Mouse (Mus musculus) forebrain, embryonic 15.5 days (tissue): ENCODE measurements around the gene Atp11b. TPM values are rescaled to one million over a fixed set of nuclear protein-coding genes. Genes with fewer than 3 reads are reported as not detected.

Source experiments
- ATAC-seq: fragments of 200-750 bp; cut with Nextera tagmentation; replicated peaks from 2 replicates; pipeline ENCODE4 v1.8.0; 2017; ENCODE audit warnings: mild to moderate bottlenecking, moderate TSS enrichment, moderate library complexity
- H3K27ac ChIP-seq: fragments of 300-500 bp; sonication (generic); replicated peaks from 2 replicates; pipeline ENCODE4 v1.5.1; 2015; ENCODE audit warnings: mild to moderate bottlenecking, inconsistent platforms
- H3K27me3 ChIP-seq: fragments of 300-500 bp; sonication (generic); 2 replicates; pipeline ENCODE4 v1.6.1; 2015; ENCODE audit warnings: inconsistent platforms
- H3K36me3 ChIP-seq: fragments of 300-500 bp; sonication (generic); 2 replicates; pipeline ENCODE4 v1.6.1; 2015; ENCODE audit warnings: mild to moderate bottlenecking, inconsistent platforms
- H3K4me1 ChIP-seq: fragments of 300-500 bp; sonication (generic); 2 replicates; pipeline ENCODE4 v1.6.1; 2015; ENCODE audit warnings: inconsistent platforms
- H3K4me2 ChIP-seq: fragments of 300-500 bp; sonication (generic); replicated peaks from 2 replicates; pipeline ENCODE4 v1.6.1; 2015; ENCODE audit warnings: mild to moderate bottlenecking, inconsistent platforms
- H3K4me3 ChIP-seq: fragments of 300-500 bp; sonication (generic); 2 replicates; pipeline ENCODE4 v1.5.1; 2015; ENCODE audit warnings: mild to moderate bottlenecking, inconsistent platforms
- H3K9ac ChIP-seq: fragments of 300-500 bp; sonication (generic); replicated peaks from 2 replicates; pipeline ENCODE4 v1.6.1; 2015; ENCODE audit warnings: mild to moderate bottlenecking, inconsistent platforms
- H3K9me3 ChIP-seq: fragments of 300-500 bp; sonication (generic); 2 replicates; pipeline ENCODE4 v1.6.1; 2016; ENCODE audit warnings: inconsistent platforms
- WGBS: fragments of 180-500 bp; shearing (Covaris S2); methylation state at CpG from one replicate; pipeline ENCODE4 v1.1.7; 2015; ENCODE audit warnings: mixed read lengths; 5-methylcytosine and 5-hydroxymethylcytosine counted together
- polyA plus RNA-seq: library from polyadenylated mRNA; unstranded; fragments of >200 nt; fragmentation: Nextera tagmentation; extraction: Ambion mirVana; gene quantifications from 2 replicates; pipeline ENCODE4 v1.2.1, GENCODE M21; 2015

The Atp11b gene
- 30.7 and 30.9 TPM in 2 replicates for polyA plus RNA-seq

DNA sequence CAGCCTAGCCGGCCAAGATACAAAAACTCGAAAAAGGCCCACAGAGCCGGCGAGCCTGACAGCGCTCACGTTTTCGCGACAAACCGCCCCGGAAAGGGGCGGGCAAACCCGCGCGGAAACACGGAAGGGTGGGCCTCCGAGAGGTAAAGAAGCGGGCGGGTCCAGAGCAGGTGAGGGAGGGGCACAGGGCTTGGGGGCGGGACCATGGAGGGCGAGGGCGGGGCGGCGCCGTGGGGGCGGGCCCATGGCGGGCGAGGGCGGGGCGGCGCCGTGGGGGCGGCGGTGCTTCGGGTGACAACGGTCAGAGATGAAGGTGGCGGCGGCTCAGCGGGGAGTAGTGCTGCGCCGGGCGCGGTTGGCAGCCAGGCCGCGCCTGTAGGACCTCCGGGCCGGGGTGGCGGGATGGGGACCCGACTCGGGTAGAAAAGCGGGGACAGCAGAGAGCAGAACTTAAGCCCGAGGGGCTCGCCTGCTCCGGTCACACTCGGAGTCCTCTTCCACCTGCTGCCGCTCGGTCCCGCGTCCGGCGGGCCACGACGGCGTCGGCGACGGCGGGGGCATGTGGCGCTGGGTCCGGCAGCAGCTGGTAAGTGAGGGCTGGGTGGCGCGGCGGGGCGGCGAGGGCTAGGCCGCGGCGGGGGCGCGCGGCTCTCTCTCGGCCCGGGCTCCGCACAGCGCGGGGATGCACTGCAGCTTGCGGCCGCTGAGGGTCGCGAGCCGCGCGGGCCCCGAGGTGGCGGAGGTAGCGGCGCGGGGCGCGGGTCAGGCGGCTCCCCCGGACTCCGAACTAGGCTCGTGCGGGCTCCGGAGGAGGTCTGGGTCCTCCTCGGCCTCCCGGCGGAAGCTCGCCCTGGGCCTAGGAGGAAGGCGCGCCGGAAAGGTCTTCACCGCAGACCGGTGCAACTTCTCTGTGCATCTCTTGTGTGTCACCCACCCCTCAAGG, at the start of gene Atp11b:
Gene Atp11b (plus strand): TSS at position 282 of the 943 bp plus-strand sequence.
- Histone ChIP-seq H3K4me2 (peak within 1 kb of the TSS; percentile 48), H3K9ac (peak within 1 kb of the TSS; percentile 81), H3K36me3 (no peaks in the 10 kb centered on the region), H3K4me1 (peaks cover 8% of the 10 kb centered on the region), H3K27ac (peak within 1 kb of the TSS; percentile 87), H3K27me3 (no peaks in the 10 kb centered on the region), H3K4me3 (peak within 1 kb of the TSS; percentile 78), H3K9me3 (no peaks in the 10 kb centered on the region)
- under 1% methylated on average over 112 of the region's 114 CpGs for WGBS
- ATAC-seq, result peak; percentile 96

DNA sequence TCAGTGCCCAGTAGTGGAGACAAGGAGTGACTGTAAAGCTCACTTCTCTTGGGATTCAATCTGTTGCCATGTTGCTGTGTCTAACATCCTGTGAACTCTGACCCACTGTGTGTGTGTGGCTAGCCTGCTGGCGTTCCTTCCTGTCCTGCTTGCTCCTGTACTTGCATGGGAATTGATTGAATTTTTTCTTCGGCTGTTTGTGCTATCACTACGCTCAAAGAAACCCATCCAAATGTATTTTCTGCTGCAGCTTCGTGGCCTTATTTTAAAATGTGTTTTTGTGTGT, 49.6 kb upstream of the Atp11b start:
- WGBS, result 91% methylated on average over 4 of the region's 4 CpGs
- no peaks in the 10 kb centered on the region for H3K9me3 ChIP-seq
- no peak overlapping the region for H3K9ac ChIP-seq
- no peaks in the 10 kb centered on the region for H3K27me3 ChIP-seq
- no peak overlapping the region for H3K4me2 ChIP-seq
- no peaks in the 10 kb centered on the region for H3K36me3 ChIP-seq
- H3K4me3 ChIP-seq, result no peak overlapping the region
- no peak overlapping the region for H3K27ac ChIP-seq
- no peaks in the 10 kb centered on the region for H3K4me1 ChIP-seq
- no peak for ATAC-seq

DNA sequence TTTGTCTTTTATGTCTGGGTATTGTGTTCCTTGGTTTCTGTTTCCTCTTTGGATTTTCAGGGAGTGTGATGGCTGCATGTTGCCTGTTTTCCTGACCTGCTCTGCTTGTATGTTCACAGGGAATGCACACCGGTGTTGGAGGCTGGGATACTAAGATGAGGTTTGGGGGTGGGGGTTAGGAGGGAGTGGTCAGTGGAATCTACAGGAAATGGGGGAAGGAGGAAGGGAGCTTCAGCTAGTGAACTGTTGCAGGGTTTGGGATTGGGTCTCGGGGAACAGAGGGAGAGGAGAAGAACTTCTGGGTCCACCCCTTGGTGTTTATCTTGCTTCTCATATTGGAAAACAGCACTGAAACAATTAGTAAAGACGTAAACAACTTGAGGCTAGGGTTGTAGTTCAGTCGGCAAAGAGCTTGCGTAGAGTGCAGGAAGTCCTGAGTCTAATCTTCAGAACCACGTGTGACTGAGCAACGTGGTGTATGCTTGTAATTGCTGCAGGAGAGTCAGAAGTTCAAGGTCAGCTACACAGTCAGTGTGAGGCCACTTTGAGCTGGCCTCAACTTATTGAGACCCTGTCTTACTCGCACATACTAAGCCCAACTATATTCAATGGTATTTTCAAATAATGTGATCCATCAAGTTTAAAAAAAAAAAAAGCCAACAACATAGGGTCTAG, 34.2 kb upstream of the Atp11b start:
- Histone ChIP-seq H3K36me3 (no peaks in the 10 kb centered on the region), H3K9me3 (no peaks in the 10 kb centered on the region), H3K4me3 (no peak overlapping the region), H3K27me3 (no peaks in the 10 kb centered on the region), H3K27ac (no peak overlapping the region), H3K4me2 (no peak overlapping the region), H3K4me1 (no peaks in the 10 kb centered on the region), H3K9ac (no peak overlapping the region)
- ATAC-seq, result no peak
- WGBS, result 88% methylated on average over 8 of the region's 8 CpGs

DNA sequence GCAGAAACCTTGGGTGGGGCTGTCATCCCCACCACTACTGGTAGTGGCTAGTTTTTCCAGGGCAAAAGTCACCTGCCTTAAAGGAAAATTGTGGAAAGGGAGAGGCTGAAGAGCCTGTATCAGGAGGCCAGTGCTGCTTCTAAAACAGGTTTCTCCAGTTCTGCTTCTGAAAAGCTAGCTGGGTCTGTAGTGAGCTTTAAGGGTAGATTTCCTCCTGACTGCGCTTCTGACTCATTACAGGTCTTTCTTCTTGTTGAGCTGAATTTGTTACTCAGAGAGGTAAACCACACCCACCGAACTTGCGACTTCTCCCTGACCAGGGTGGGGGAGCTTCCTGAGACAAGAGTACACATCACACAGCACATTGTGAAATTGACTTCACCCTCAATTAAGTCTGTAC, 33.1 kb upstream of the Atp11b start:
- Histone ChIP-seq H3K36me3 (no peaks in the 10 kb centered on the region), H3K4me3 (no peak overlapping the region), H3K9ac (no peak overlapping the region), H3K9me3 (no peaks in the 10 kb centered on the region), H3K27ac (no peak overlapping the region), H3K4me1 (no peaks in the 10 kb centered on the region), H3K4me2 (no peak overlapping the region), H3K27me3 (no peaks in the 10 kb centered on the region)
- WGBS, result 76% methylated on average over 3 of the region's 3 CpGs
- ATAC-seq, result no peak

DNA sequence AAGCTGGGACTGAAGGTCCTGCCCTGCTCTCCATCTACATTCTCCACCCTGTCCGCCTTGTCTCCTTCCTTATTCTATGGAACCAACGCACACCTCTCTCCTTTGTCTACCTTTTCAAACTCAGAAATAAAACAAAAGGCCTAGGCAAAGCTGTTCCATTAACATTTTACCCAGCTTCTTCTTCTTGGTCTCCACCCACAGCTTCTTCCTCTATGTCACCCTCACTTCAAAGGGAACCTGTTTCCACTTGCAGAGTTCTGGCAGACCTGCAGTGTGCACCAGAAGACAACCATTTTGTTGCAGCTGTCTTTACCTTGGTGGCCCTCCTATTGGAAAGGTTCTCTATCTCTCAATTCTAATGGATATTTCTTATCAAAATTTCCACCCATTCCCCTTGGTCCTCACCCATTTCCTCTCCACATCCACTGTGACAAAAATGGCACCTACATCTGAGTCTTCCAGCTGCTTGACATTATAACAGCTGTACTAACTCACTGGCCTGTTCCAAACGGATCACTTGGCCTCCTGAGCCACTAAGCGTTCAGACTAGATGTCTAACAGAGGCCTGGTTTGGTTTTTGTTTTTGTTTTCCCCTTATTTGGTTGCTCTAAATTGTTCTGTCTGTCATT, 32.0 kb upstream of the Atp11b start:
- H3K4me1 ChIP-seq, result no peaks in the 10 kb centered on the region
- ATAC-seq, result no peak
- H3K4me2 ChIP-seq, result no peak overlapping the region
- no peaks in the 10 kb centered on the region for H3K36me3 ChIP-seq
- no peak overlapping the region for H3K9ac ChIP-seq
- 84% methylated on average over 4 of the region's 4 CpGs for WGBS
- H3K27ac ChIP-seq, result no peak overlapping the region
- no peaks in the 10 kb centered on the region for H3K27me3 ChIP-seq
- H3K4me3 ChIP-seq, result no peak overlapping the region
- no peaks in the 10 kb centered on the region for H3K9me3 ChIP-seq

DNA sequence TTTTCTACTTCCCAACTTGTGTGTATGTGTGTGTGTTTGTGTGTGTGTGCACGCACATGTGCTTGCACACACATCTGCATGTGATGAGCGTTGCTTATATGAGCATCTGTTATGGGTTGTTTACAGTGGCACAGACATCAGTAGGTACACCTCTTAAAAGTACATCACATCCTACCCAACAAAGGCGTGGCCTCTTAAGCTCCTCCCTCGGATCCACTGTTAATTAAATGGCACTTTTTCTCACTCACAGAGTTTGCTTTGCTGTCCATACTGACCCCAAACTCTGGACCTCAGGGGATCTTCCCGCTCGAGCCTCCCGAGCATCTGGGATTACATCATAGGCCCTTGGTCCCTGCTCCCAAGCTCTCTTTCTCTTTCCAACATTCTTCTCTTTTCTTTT, 31.1 kb upstream of the Atp11b start:
- Histone ChIP-seq H3K36me3 (no peaks in the 10 kb centered on the region), H3K9ac (no peak overlapping the region), H3K4me1 (no peaks in the 10 kb centered on the region), H3K9me3 (no peaks in the 10 kb centered on the region), H3K4me2 (no peak overlapping the region), H3K4me3 (no peak overlapping the region), H3K27me3 (no peaks in the 10 kb centered on the region), H3K27ac (no peak overlapping the region)
- 93% methylated on average over 7 of the region's 7 CpGs for WGBS
- no peak for ATAC-seq

DNA sequence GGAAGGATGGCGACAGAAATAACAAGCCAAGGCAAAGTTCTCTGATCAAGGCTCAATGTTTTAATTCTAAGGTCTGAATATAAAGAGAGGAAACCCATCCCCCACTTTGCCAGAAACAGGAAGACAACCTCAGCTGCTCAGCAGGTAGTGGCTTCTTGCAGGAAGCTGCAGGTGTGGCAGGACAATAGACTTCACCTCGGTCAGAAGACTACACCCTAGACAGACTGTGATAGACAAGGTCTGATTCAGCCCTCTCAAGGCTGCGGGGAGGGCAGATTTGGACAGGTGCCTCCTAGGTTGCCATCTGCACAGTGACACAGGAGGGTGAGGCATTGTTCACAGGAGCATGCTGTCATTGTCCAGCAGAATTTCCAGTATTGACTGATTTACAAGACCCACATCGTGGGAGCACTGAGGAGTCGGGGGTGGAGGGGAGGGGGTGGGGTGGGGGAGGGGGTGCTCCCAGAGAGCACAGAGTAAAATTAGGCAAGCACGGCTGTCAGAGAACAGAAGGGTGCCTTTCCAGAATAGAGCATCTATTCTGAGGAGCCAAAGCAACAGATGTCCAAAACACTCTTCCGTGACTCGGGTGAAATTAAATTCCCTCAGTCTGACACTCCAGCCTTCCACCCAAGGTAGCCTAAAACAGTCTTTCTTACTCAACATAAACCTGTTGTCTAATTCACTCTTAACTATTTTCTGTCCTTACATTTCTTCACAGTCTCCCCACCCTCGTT, 30.2 kb upstream of the Atp11b start:
- H3K27me3 ChIP-seq, result no peaks in the 10 kb centered on the region
- H3K4me1 ChIP-seq, result no peaks in the 10 kb centered on the region
- no peak overlapping the region for H3K4me2 ChIP-seq
- no peak for ATAC-seq
- WGBS, result 59% methylated on average over 9 of the region's 9 CpGs
- no peak overlapping the region for H3K9ac ChIP-seq
- H3K4me3 ChIP-seq, result no peak overlapping the region
- H3K27ac ChIP-seq, result no peak overlapping the region
- no peaks in the 10 kb centered on the region for H3K9me3 ChIP-seq
- no peaks in the 10 kb centered on the region for H3K36me3 ChIP-seq

DNA sequence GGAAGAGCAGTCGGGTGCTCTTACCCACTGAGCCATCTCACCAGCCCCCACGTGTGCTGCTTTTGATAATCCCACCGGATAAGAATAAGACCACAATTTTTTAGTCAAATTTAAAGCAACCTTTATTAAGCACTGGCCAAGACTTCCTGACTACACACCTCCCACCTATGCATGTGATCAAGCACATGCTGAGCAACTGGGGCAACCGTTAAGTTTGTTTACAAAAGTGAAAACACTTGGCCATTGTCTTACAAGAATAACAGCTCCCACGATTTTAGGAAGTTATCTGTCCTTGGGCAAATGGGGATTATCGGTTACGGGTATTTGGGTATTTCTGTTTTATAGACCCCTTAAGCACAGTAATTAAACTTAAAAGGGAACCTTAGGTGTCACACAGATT, 28.8 kb upstream of the Atp11b start:
- ATAC-seq, result no peak
- Histone ChIP-seq H3K4me1 (no peaks in the 10 kb centered on the region), H3K4me3 (no peak overlapping the region), H3K27ac (no peak overlapping the region), H3K27me3 (no peaks in the 10 kb centered on the region), H3K36me3 (no peaks in the 10 kb centered on the region), H3K4me2 (no peak overlapping the region), H3K9ac (no peak overlapping the region), H3K9me3 (no peaks in the 10 kb centered on the region)
- WGBS, result 29% methylated on average over 7 of the region's 7 CpGs

DNA sequence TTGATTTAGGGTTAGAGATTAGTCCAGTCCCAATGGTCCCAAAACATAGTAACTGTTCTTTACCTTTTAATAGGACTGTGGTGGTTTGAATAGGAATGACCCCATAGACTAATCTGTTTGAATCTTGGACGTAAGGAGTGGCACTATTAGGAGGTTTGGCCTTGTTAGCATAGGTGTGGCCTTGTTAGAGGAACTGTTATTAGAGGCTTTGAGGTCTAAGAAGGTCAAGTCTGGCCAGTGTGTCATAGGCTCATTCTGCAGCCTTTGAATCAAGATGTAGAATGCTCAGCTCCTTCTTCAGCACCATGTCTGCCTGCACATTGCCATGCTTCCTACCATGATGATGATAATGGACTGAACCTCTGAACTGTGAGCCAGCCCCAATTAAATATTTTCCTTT, 27.0 kb upstream of the Atp11b start:
- Histone ChIP-seq H3K4me3 (no peak overlapping the region), H3K9ac (no peak overlapping the region), H3K27ac (no peak overlapping the region), H3K9me3 (no peaks in the 10 kb centered on the region), H3K4me1 (no peaks in the 10 kb centered on the region), H3K27me3 (no peaks in the 10 kb centered on the region), H3K36me3 (no peaks in the 10 kb centered on the region), H3K4me2 (no peak overlapping the region)
- WGBS, result 61% methylated on average over 1 of the region's 1 CpGs
- no peak for ATAC-seq

DNA sequence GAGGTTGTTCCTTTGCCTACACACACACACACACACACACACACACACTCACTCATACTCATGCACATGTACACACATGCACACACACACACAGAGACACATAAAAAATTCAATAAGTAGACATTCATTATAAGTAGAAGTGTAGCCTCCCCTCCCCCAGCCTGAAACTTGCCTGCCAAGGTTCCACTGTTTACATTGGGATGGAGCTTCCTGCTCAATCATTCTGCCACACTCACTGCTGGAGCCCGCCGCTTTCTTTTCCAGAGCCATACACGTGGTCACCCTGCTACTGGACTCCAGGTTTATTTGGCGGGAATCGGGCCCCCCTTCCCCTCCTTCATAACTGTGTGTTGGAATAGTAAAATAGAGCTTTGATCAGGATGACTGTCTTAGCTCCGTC, 24.4 kb upstream of the Atp11b start:
- whole genome bisulfite sequencing, result 85% methylated on average over 6 of the region's 6 CpGs
- H3K4me3 ChIP-seq, result no peak overlapping the region
- H3K4me1 ChIP-seq, result no peaks in the 10 kb centered on the region
- no peak for ATAC-seq
- H3K27me3 ChIP-seq, result no peaks in the 10 kb centered on the region
- no peaks in the 10 kb centered on the region for H3K36me3 ChIP-seq
- H3K9me3 ChIP-seq, result no peaks in the 10 kb centered on the region
- no peak overlapping the region for H3K9ac ChIP-seq
- H3K27ac ChIP-seq, result no peak overlapping the region
- H3K4me2 ChIP-seq, result no peak overlapping the region

DNA sequence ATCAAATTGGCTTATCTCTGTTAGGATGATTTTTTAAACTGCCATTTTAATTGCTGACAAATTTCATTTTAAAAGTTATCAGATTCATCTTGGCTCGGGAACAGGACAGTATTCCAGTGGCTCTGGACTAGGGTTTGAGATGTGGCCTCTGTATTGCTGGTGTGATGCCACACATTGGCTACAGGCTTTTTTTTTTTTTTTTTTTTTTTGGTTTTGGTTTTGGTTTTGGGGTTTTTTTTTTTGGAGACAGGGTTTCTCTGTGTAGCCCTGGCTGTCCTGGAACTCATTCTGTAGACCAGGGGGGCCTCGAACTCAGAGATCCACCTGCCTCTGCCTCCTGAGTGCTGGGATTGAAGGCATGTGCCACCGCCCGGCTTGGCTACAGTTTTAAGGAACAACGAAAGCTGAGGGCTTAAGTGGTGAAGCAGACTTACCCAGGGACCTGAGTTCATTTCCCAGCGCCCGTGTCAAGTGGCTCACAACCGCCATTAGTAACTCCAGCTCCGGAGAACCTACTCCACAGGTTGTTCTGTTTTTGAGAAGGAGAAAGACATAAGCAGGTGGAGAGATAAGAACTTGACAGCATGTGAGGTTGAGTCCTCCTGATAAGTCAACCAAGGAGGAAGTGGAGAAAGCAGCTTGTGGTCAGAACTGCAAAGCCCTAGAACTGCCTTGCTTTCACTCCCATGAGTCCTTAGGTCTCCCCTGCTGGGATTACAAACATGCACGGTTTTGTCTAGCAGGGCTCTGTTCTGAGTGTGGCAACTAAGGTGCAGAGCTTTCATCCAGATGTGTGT, 21.7 kb upstream of the Atp11b start:
- H3K4me3 ChIP-seq, result no peak overlapping the region
- H3K4me2 ChIP-seq, result no peak overlapping the region
- H3K27ac ChIP-seq, result no peak overlapping the region
- H3K36me3 ChIP-seq, result no peaks in the 10 kb centered on the region
- no peaks in the 10 kb centered on the region for H3K27me3 ChIP-seq
- no peaks in the 10 kb centered on the region for H3K4me1 ChIP-seq
- WGBS, result 86% methylated on average over 10 of the region's 10 CpGs
- no peak for ATAC-seq
- no peak overlapping the region for H3K9ac ChIP-seq
- no peaks in the 10 kb centered on the region for H3K9me3 ChIP-seq
